Mouse (Mus musculus) adrenal gland, adult 8-10 months (tissue): Measurements from ENCODE around the gene Rnf222. TPM values are rescaled to one million over a fixed set of nuclear protein-coding genes. Genes with fewer than 3 reads are reported as not detected.

Experiments used
- DNase-seq: peaks from one replicate; pipeline ENCODE4 v3.0.0; 2022
- total RNA-seq, 4 experiments: library from RNA; stranded (reverse); gene quantifications; 2 replicates each; pipeline ENCODE4 v1.2.4; 2022

Gene Rnf222
- under 1 TPM in 3 of 4 experiments, not detected in 1; 0.08 to 0.21 (median 0.09) TPM for total RNA-seq

DNA sequence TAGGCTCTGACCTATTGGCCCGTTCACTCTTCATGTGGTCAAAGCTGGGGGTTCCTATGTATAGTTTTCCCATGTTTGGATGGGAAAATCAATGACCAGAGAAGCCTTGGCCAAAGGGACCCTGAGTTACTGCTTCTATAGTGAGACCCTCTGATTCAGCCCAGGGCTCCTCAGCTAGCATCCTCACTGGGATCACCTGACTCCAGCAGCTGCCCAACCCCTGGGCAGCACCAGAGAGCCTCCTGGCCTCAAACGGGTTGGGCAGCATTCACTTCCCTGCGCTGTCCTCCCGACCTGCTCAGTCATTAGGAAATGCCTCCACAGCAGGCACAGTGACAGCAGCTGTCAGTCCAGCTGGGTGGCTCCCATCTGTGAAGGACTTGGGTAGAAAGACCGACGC lies at the start of gene Rnf222:
Gene Rnf222, plus strand, starts transcription at position 301 of the 400 bp plus-strand sequence.
- no peak for DNase-seq

- DNase-seq, result no peak
These were observed 48.7 kb upstream of the Rnf222 start for GRCm38 (mm10) chr11:68839606-68840005.

GRCm38 (mm10) chr11:68850862-68851261 lies 37.5 kb upstream of the Rnf222 start:
- no peak for DNase-seq

DNA sequence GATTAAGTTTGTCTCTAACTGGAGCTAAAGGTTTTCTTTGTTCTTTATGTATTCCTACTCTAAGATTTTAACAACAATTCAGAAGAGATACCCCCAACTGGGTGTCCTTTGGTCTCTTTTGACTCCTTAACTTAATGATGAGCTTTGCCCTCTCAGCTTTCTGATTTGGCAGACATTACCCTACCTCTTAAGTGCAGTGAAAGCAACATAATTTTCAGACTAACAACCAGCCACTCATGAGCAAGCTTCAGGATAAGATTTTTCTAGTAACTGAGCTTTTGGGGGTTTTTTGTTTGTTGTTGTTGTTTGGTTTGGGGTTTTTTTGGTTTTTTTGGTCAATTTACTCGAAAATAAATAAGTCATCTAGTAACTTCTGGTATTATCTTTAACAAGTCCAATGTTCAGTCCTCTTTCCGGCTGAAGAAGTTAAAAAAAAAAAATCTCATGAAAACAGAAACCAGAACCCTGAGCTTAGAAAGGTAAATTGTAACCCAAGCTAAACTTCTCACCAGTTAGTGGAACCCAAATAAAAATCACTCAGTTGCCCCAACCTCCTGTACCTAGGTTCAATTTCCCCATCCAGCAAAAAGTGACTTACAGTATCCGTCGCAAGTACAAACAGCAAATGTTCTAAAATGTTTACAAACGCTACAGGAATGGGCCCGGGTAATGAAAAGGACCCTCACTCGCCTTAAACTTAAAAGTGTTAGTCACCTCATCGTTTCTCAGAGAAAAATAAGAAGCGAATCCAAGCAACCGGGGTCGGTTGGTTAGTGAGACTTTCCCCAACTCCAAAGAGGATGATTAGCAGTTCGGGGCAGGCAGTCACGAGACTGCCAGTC lies 36.5 kb upstream of the Rnf222 start:
- DNase-seq, result no peak

DNA sequence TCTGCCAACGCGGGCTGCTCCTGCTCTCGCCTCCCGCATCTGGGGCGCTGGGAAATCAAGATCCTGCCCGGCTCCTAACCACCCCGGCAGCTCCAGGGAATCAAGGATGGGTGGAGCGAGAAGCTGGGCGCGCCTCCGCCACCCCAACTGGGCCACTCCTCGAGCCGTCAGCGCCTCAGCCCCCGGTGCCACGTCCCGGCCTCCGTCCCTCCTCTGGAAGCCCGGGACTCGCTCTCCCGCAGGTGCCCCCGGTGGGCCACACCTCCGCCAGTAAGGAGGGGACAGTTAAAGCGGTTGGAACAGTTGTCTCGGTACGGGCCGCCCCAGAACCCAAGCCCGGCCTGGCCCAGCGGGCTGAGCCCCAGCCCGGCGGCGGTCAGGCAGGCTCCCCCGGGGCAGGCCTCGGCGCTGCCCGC lies 35.9 kb upstream of the Rnf222 start:
- DNase-seq, result peak; percentile 81

GRCm38 (mm10) chr11:68852932-68853409 lies 35.4 kb upstream of the Rnf222 start:
- peak; percentile 100 for DNase-seq

DNA sequence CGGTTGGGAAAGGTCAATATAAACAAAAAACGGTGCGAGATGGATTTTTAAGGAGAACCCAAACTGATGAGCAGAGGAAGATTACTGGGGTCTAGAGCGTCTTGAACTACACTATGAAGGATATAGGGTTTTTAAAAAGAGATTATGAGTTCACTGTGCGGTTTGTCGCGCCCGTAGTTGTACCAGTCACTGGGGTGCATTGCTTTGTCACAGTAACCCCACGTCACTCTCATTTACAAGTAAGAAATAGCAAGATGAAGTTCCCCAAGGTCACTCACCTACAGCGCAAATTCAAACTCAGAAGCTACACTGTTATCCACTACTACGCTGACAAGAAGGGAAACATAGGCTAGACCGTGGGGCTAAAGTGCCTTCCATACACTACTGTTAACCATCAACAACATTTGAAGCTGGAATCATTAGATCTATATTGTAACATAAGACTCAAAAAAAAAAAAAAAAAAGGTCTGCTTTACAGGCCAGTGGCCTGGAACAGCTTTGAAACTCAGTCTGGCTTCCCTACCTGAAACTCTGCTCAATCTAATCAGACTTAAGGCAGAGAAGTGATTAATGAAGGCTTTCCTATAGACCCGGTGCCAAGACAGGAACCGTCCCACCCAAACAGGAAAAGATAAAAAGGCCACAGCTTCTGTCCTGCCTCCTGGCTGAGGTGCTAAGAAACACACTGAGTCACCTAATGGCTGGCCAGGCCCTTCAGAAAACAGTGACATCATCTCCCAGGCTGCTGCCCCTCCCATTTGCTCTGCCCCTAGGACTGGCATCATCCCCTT lies 34.5 kb upstream of the Rnf222 start:
- peak; percentile 76 for DNase-seq

- DNase-seq, result no peak
These were observed 33.7 kb upstream of the Rnf222 start for GRCm38 (mm10) chr11:68854621-68855020.

GRCm38 (mm10) chr11:68857329-68857728 lies 31.0 kb upstream of the Rnf222 start:
- DNase-seq, result no peak

DNA sequence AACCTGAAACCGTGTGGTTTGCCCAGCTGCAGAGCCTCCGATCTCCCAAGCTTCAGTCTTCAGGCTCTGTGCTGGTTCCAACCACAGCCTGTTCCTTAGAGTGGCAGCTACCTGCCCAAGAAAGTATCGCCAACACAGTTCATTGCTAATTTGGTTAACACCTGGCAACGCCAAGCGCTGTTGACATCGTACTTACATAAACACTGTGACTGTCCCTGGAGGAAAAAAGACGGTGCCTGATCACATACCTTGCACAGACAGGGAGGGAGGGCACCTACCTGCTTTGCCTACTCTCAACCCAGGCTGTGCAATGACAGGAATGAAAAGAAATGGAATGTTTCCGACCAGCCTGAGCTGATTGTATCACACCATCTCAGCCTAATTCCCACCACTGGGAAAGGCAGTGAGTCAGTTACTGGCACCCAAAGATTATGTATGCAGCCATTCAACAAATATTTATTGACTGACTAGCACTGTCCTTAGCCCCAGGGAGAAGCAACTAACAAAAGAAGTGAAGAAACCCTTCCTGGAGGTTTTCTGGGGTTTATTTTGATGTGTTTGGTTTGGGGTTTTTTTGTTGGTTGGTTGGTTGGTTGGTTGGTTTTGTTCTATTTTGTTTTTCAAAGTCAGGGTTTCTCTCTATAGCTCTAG lies 28.3 kb upstream of the Rnf222 start:
- DNase-seq, result no peak

- no peak for DNase-seq
These were observed 26.1 kb upstream of the Rnf222 start for GRCm38 (mm10) chr11:68862260-68862659.

DNA sequence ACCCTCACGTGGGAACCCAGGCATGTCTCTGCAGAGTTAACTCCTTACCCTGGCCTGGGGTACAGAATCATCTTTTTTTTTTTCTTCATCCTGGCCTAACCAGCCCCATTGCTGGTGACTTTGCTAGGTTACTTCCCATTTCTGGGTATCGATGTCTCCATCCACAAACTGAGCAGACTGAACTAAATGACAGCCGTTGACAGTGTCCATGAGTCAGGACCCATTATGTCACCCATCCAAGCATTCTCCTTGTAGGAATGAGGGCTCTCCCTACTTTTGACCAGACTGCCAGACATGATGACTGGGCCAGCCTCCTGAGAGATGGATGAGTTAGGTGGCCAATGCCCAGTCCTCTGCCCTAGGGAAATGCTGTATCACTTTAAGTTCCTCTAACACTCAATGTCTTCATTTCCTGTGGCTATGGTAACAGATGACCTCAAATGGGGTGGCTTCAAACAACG lies 24.7 kb upstream of the Rnf222 start:
- DNase-seq, result no peak

DNA sequence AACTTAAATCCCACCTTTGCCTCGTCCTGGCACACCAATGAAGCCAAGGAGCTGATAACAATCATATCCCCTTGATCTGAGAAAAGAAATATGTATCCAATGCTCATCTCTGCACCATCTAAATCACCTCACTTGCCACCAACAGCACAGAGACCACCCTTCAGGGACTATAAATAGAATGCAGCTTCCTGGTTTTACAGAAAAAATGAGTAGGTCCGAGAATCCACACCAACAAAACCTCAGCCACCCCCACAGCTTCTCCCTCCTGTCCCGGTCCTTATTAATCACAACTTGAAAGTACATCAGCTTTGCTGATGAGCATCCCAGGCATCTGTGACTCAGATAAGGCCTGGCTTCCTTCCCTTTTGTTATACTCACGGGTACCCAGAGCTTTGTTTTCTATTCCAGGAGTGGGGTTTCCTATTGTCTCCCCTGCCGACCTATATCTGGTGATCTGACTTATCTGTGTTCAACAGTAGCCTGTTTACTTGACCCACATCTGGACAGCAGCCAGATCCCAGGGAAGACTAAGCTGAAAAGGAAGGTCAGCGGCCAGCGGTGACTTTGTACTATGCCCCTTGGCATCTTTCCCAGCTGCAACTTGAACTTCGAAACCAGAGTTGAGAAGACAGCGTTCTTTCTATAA lies 23.7 kb upstream of the Rnf222 start:
- peak; percentile 95 for DNase-seq

- DNase-seq, result no peak
These were observed 17.1 kb upstream of the Rnf222 start for GRCm38 (mm10) chr11:68871277-68871676.

DNA sequence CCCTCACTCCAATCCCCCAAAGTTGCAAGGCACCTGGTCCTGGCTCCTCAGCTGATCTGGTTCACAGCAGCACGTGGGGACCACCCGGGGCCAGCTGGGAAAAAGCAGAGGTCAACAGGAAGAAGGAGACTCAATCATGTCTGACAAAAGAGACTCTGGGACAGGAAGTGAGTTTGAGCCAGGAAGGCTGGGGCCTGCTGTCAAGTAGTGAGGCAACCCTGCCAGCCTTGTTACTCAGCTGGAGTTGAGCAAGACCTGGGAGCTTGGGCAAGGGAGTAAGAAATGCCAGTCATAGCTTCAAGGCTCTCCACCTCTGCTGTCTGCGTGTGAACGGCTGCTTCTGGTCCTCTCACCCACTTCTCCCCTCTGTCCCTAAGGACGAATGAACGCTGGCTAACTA lies 16.6 kb upstream of the Rnf222 start, which contains the start of gene Ndel1:
Gene Ndel1, minus strand, starts transcription at position 111 of the 400 bp plus-strand sequence.
- DNase-seq, result peak; percentile 89

- no peak for DNase-seq
These were observed 13.5 kb upstream of the Rnf222 start for GRCm38 (mm10) chr11:68874841-68875240.

DNA sequence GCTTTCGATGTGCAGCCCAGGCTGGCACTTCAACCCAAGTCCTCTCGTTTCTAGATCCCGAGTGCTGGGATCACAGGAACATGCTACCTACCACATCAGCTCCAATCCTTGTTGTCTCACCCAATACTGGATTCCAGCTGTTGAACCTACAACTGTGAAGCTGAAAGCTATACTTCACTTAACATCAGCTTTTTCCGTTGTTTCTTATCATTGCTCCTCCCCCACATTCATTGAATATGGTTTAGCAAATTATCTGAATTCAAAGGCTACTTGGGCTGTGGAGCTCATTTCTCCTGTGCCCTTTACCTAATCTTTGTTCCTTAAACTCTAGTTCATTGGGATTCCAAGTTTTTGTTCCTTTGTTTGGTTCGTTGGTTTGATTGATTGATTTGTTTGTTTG lies 9.5 kb upstream of the Rnf222 start:
- DNase-seq, result no peak

DNA sequence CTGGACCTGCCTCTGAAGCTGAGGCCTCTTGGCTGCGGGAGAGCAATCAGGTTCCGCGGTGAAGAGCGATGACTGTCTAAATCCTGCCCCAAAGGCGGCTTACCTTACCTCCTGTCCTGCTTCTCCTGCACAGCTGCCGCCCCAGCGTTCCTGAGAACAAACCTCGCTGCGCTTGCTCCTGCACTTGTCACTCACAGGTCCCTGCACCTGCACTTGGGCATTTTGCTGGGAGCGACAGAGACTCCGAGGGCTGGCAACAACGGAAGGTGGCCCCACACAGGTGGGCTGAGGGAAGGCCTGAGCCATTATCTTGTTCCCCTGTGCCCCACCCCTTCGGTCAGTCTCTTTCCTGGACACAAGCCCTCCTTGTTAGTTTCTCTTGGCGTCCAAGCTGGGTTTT lies 6.2 kb upstream of the Rnf222 start:
- DNase-seq, result no peak

GRCm38 (mm10) chr11:68883843-68884242 lies 4.5 kb upstream of the Rnf222 start:
- no peak for DNase-seq

- DNase-seq, result no peak
These were observed 4.0 kb upstream of the Rnf222 start for GRCm38 (mm10) chr11:68884368-68884767.

DNA sequence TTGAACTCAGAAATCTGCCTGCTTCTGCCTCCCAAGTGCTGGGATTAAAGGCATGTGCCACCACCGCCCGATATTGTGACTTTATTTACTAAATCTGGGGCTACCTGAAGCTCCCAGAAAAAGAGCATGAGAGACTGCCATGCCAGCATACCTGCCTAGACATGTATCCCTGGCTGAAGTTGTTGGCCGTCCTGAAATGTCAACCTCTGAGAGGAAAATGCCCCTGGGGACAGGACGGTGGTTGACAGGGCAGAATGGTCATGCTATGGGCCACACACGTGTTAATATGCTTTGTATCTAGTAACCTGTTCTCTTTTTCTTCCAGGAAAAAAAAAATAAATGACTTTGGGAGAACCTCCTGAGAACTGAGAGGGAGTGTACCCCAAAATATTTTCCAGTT lies 2.3 kb upstream of the Rnf222 start:
- DNase-seq, result no peak

- no peak for DNase-seq
These were observed 300 bp downstream of the Rnf222 start for GRCm38 (mm10) chr11:68888653-68889052.
